In the genomic region with DNA sequence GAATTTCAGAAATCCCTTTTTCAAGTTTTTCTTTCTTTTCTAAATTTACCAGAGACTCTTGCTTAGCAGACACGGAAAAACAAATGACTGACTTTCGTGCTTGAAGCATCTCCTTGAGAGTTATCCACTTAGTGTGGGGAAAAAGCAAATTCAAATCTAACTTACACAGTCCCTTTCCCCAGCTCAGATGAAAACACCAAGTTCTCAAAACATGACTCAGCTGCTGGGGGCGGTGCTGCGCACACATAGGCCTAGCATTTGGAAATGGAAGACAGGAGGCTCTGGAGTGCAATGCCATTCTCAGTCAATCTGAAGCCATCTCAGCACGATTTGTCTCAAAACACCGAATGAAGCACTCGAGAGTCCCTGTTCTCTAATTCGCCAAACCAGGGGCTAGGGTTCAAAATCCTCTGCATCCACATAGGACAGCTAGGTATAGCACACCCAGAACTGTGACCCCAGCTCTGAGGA, we compare ENCODE assay signal across 11 mouse cellular contexts. TPM values are rescaled to one million over a fixed set of nuclear protein-coding genes. Genes with fewer than 3 reads are reported as not detected.
A peak's percentile ranks its signal among the peaks of the same experiment; 100 is the strongest.
DNase-seq lines count a peak whose midpoint lies in the region; ATAC-seq and TF ChIP-seq lines count a peak whose summit lies in the region.
"Had no signal": no experiment of that assay in that cellular context is flagged by ENCODE, and none has a peak within 500 bp of the region (broad histone marks: within the 10 kb centered on the region; RNA-seq: fewer than 3 reads in every experiment).

No protein-coding gene starts in this region.

- no peaks in the 10 kb centered on the region for H3K36me3 ChIP-seq in midbrain, embryonic 15.5 days (replicated peaks)

- 62% methylated on average over 8 of the region's 8 CpGs for WGBS in midbrain, embryonic 15.5 days

- H3K4me2 ChIP-seq in midbrain, embryonic 15.5 days = peak overlapping the region; percentile 45
- H3K4me2 ChIP-seq: intestine, embryonic 15.5 days had no signal

- in situ Hi-C loops in Patski (cut with MboI; ENCODE audit: low pct_unique_long_range_greater_than_20kb) = loop anchor here (25.0 kb wide), 1 partner anchor 666 kb away; no protein-coding TSS in a partner anchor

- peaks cover 60% of the 10 kb centered on the region for H3K4me1 ChIP-seq in midbrain, embryonic 15.5 days

- H3K27me3 ChIP-seq in Patski = no peaks in the 10 kb centered on the region
- H3K27me3 ChIP-seq in midbrain, embryonic 15.5 days (replicated peaks) = 0 out of 2 replicates have a peak, but pooled peaks cover 2% of the 10 kb centered on the region
- H3K27me3 ChIP-seq: intestine, embryonic 15.5 days had no signal

- peak; percentile 37 for DNase-seq in embryo, embryonic 11 days
- DNase-seq in embryo, embryonic 10 days (ENCODE audit: low spot score) = no peak
- DNase-seq in Patski (ENCODE audit: low read depth, low spot score) = no peak
- peak; percentile 65 to 83 for DNase-seq in frontal cortex, adult 2 months (ENCODE audit: extremely low spot score in 1 of 2, low spot score in 1 of 2)
- no peak for DNase-seq in retina, postnatal 1 day
- no peak for DNase-seq in yolk sac, embryonic 10.5 days (ENCODE audit: low spot score)
- DNase-seq in urinary bladder, adult 2 months (ENCODE audit: low spot score) = no peak

- TF ChIP-seq CTCF in Patski (IDR thresholded peaks at IDR 0.05) = no peak

- peak overlapping the region; percentile 18 for H3K4me3 ChIP-seq in midbrain, embryonic 15.5 days
- H3K4me3 ChIP-seq: intestine, embryonic 15.5 days; myocyte had no signal

- no peak overlapping the region for H3K27ac ChIP-seq in midbrain, embryonic 15.5 days
- H3K27ac ChIP-seq: intestine, embryonic 15.5 days; liver, embryonic 14.5 days had no signal

- POLR2A ChIA-PET in Patski (lab: Charles Lee) = no interaction called here

- CTCF ChIA-PET in Patski (lab: Charles Lee) = interaction anchor here (0.7 to 1.0 kb wide), 2 partner anchors 38 to 87 kb away, joined by 3 read pairs; no protein-coding TSS in a partner anchor

- no peak overlapping the region for H3K9ac ChIP-seq in midbrain, embryonic 15.5 days
- H3K9ac ChIP-seq: intestine, embryonic 15.5 days; liver, embryonic 14.5 days had no signal

- peak; percentile 75 for ATAC-seq in Patski
- ATAC-seq in midbrain, embryonic 15.5 days (replicated peaks) = no peak
- ATAC-seq: intestine, embryonic 15.5 days had no signal

- H3K9me3 ChIP-seq in midbrain, embryonic 15.5 days = no peaks in the 10 kb centered on the region
- H3K9me3 ChIP-seq: intestine, embryonic 15.5 days had no signal

RNA-seq across cellular contexts. Expression of a gene that starts 11.1 kb away (rescaled TPM):
- polyA plus RNA-seq in Patski (2021) = 25.9 TPM
- polyA plus RNA-seq in frontal cortex, adult 2 months (2012; rRNA removed) = 43.9 and 46.1 TPM in 2 replicates
- polyA plus RNA-seq in midbrain, embryonic 15.5 days (2015; fragmentation: Nextera tagmentation; extraction: Ambion mirVana) = 33.0 and 38.5 TPM in 2 replicates
- 6.0 and 7.6 TPM in 2 replicates for polyA plus RNA-seq in urinary bladder, adult 2 months (2012; rRNA removed)

Comparison
In these comparisons a context has a peak if more than half of its experiments do, and no peak if none do; other contexts are left out.
1. DNase-seq: peak in embryo, embryonic 11 days (single experiment) and frontal cortex, adult 2 months (2 of 2); none in embryo, embryonic 10 days (single experiment), Patski (single experiment), retina, postnatal 1 day (single experiment), yolk sac, embryonic 10.5 days (single experiment) and urinary bladder, adult 2 months (single experiment).